Mouse (Mus musculus): Measurements from ENCODE around the gene Tet1. TPM values are rescaled to one million over a fixed set of nuclear protein-coding genes. Genes with fewer than 3 reads are reported as not detected.

Tet1 gene
- polyA plus RNA-seq, 1 experiment from 2014 or later: 1.5 TPM

DNA sequence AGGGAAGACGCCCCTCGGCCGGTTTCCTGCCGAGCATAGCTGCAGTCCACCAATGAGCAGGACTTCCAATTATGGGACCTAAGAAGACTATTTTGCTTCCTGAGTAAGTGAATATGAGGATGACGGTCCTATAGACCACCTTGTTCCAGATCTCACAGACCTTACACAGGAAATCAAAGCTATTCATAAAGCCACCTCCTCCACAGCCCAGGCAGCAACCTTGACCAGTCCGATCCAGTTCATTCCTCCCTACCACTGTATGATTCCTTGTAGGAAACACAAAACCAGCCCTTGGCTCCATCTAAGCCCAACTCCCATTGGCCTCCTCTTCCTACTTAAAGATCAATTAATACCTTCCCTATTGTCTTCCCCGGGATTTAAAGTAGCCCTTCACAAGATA lies 2.5 kb downstream of the Tet1 start:
- no peak overlapping the region for H3K4me2 ChIP-seq
- no peaks in the 10 kb centered on the region for H3K9me3 ChIP-seq (replicated peaks)
- H3K4me1 ChIP-seq (replicated peaks): no peaks in the 10 kb centered on the region; the same call in 1 of the 2 replicates
- WGBS (ENCODE audit: insufficient replicate concordance): 76% methylated on average over 7 of the region's 7 CpGs
- no peaks in the 10 kb centered on the region for H3K36me3 ChIP-seq
- H3K4me3 ChIP-seq (replicated peaks): no peak overlapping the region
- H3K27ac ChIP-seq: no peak overlapping the region
- no peaks in the 10 kb centered on the region for H3K27me3 ChIP-seq
- ATAC-seq (ENCODE audit: low read depth) (no peak), DNase-seq (no peak)
- no peak overlapping the region for H3K9ac ChIP-seq

DNA sequence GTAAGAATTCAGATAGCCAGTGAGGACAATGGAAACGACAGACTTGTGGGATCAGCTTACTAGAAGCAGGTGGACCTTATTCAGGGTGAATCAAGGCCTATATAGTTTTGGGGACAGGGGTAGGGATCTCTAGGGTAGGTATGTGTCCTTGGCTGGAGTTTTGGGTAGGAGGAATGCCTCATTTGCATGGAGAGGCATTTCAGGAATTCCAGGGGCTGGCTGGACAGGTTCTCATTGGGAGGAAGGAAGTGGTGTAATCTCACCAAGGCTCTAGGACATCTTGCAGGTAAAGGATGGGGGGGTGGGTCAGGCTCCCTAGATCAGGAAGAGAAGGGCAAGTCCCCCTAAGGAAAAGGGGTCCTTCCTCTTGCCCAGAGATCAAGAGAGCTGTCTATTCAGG lies 6.0 kb downstream of the Tet1 start:
- Histone ChIP-seq H3K36me3 (no peaks in the 10 kb centered on the region), H3K9ac (no peak overlapping the region), H3K4me2 (no peak overlapping the region), H3K4me3 (replicated peaks) (no peak overlapping the region), H3K4me1 (replicated peaks) (no peaks in the 10 kb centered on the region), H3K9me3 (replicated peaks) (no peaks in the 10 kb centered on the region), H3K27me3 (no peaks in the 10 kb centered on the region), H3K27ac (no peak overlapping the region)
- DNase-seq (no peak), ATAC-seq (ENCODE audit: low read depth) (no peak)
- WGBS (ENCODE audit: insufficient replicate concordance): 26% methylated on average over 1 of the region's 1 CpGs

DNA sequence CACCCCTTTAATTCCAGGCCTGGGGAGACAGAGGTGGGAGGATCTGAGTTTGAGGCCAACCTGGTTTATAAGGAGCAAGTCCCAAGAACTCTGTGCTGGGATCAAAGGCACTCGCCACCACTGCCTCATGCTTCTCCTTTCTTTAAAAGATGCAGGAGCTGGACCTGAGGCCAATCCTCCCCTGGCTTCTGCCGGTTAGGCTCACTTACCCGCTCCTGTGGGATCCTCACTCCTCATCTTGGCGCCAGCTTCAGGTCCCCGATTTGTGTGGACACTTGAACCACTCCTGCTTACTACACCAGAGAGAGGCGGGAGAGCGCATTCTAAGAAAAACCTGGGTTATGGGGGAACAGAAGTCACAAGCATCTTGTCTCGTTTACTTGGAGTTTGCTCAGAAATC lies 7.0 kb downstream of the Tet1 start:
- Histone ChIP-seq H3K4me2 (no peak overlapping the region), H3K27ac (no peak overlapping the region)
- WGBS (ENCODE audit: insufficient replicate concordance): 46% methylated on average over 8 of the region's 8 CpGs

DNA sequence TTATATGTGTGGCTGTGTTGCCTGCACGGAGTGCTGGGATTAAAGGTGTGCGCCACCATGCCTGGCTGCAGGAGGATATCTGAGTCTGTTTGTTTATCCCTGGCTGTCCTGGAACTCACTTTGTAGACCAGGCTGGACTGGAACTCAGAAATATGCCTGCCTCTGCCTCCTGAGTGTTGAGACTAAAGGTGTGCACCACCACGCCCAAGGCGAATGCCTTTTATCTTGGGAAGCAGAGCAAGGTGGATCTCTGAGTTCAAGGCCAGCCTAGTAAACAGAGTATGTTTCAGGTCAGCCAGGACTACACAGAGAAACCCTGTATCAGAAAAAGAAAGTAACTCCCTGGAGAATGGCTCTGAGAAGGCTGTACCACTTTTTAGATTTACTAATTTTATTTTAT lies 8.7 kb downstream of the Tet1 start:
- H3K4me2 ChIP-seq: no peak overlapping the region
- DNase-seq (no peak), ATAC-seq (ENCODE audit: low read depth) (no peak)
- 76% methylated on average over 4 of the region's 4 CpGs for WGBS (ENCODE audit: insufficient replicate concordance)
- no peak overlapping the region for H3K27ac ChIP-seq
- H3K4me1 ChIP-seq (replicated peaks): no peaks in the 10 kb centered on the region
- H3K36me3 ChIP-seq: no peaks in the 10 kb centered on the region
- no peak overlapping the region for H3K9ac ChIP-seq
- no peak overlapping the region for H3K4me3 ChIP-seq (replicated peaks)
- H3K9me3 ChIP-seq (replicated peaks): no peaks in the 10 kb centered on the region
- H3K27me3 ChIP-seq: no peaks in the 10 kb centered on the region

More for the DNA sequence above, 7.0 kb downstream of the Tet1 start:
- no peaks in the 10 kb centered on the region for H3K36me3 ChIP-seq
- ATAC-seq (ENCODE audit: low read depth) (no peak), DNase-seq (no peak)
- H3K4me3 ChIP-seq (replicated peaks): no peak overlapping the region
- no peaks in the 10 kb centered on the region for H3K9me3 ChIP-seq (replicated peaks)
- H3K4me1 ChIP-seq (replicated peaks): no peaks in the 10 kb centered on the region
- H3K9ac ChIP-seq: no peak overlapping the region
- H3K27me3 ChIP-seq: no peaks in the 10 kb centered on the region

DNA sequence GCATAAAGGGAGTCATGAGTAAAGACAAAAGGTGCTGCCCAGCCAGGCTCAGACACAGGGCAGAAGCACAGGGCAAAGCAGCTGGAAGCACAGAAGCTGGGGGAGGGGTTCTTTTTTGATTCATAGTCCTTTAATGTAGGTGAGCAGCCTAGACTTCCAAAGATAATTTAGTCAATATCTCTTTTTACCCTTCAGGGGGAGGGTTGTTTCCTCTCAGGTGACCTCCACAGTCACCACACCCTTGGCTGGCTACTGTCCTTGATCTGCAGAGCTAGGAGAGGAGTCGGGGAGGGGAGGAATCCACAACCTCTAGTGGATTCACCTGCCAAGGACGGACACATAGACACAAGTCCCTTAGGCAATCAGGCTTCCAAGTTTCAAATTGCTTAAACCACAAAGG lies 10.7 kb downstream of the Tet1 start:
- H3K27me3 ChIP-seq: no peaks in the 10 kb centered on the region
- DNase-seq: no peak
- H3K36me3 ChIP-seq: no peaks in the 10 kb centered on the region
- no peak overlapping the region for H3K4me2 ChIP-seq
- no peaks in the 10 kb centered on the region for H3K4me1 ChIP-seq (replicated peaks)
- H3K27ac ChIP-seq: no peak overlapping the region
- H3K9me3 ChIP-seq (replicated peaks): no peaks in the 10 kb centered on the region
- no peak overlapping the region for H3K4me3 ChIP-seq (replicated peaks)
- 59% methylated on average over 2 of the region's 2 CpGs for WGBS (ENCODE audit: insufficient replicate concordance)
- ATAC-seq (ENCODE audit: low read depth): no peak
- no peak overlapping the region for H3K9ac ChIP-seq

DNA sequence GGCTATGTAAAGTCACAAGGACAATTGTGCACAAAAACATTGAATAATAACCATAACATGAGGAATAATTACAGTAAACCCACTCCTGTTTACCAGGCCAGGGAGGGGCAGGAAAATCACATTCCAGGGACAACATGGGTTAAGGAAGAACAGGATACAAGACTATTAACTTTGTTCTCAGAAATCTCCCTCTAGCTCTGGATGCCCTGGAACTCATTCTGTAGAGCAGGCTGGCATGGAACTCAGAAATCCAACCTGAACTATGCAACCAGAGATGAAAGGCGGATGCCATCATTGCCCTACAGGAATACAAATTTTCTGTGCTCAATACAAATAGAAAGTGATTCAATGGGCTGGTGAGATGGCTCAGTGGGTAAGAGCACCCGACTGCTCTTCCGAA lies 11.4 kb downstream of the Tet1 start:
- 82% methylated on average over 3 of the region's 3 CpGs for WGBS (ENCODE audit: insufficient replicate concordance)
- H3K36me3 ChIP-seq: no peaks in the 10 kb centered on the region
- H3K27me3 ChIP-seq: no peaks in the 10 kb centered on the region
- DNase-seq (no peak), ATAC-seq (ENCODE audit: low read depth) (no peak)
- H3K4me2 ChIP-seq: no peak overlapping the region
- no peaks in the 10 kb centered on the region for H3K4me1 ChIP-seq (replicated peaks)
- no peak overlapping the region for H3K4me3 ChIP-seq (replicated peaks)
- no peak overlapping the region for H3K27ac ChIP-seq
- H3K9ac ChIP-seq: no peak overlapping the region
- no peaks in the 10 kb centered on the region for H3K9me3 ChIP-seq (replicated peaks)

DNA sequence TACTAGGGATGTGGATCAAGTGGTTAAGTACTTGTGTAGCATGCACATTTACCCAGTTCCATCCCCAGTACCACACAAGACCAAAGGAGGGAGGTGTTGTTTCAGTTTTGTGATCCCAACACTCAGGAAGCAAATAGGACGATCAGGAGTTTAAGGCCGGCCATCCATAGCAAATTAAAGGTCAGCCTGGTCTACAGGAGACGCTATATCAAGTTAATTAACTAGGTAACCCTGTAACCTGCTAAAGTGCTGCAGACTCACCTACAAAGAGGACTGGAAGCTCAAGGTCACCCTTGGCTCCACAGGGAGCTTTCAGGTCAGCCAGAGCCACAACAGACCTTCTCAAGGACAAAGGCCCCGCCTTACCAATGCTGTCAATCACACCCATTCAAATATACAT lies 12.0 kb downstream of the Tet1 start:
- H3K27ac ChIP-seq: no peak overlapping the region
- WGBS (ENCODE audit: insufficient replicate concordance): 70% methylated on average over 4 of the region's 4 CpGs

DNA sequence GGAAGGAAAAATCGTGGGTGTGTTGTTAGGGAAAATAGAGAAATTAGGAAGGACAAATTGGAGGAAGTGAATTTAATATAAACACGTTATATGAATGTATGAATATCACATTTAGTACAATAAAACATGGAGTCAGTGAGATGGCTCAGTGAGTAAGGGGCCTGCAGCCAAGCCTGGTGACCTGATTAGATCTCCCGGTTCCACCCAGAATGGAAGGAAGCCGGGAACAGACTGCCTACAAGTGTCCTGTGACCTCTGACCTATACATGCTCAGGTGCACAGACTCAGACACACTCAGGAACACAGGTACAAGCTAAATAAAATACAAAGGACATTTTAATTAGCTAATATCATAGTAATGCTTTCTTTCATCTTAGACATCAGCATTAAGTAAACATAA lies 12.8 kb downstream of the Tet1 start:
- no peak for DNase-seq
- 33% methylated on average over 4 of the region's 4 CpGs for WGBS (ENCODE audit: insufficient replicate concordance)

More for the DNA sequence above, 12.0 kb downstream of the Tet1 start:
- H3K4me1 ChIP-seq (replicated peaks): no peaks in the 10 kb centered on the region
- H3K9ac ChIP-seq: no peak overlapping the region
- no peak overlapping the region for H3K4me2 ChIP-seq
- no peaks in the 10 kb centered on the region for H3K36me3 ChIP-seq
- H3K27me3 ChIP-seq: no peaks in the 10 kb centered on the region
- no peak overlapping the region for H3K4me3 ChIP-seq (replicated peaks)
- no peak for DNase-seq
- no peaks in the 10 kb centered on the region for H3K9me3 ChIP-seq (replicated peaks)
- ATAC-seq (ENCODE audit: low read depth): no peak

DNA sequence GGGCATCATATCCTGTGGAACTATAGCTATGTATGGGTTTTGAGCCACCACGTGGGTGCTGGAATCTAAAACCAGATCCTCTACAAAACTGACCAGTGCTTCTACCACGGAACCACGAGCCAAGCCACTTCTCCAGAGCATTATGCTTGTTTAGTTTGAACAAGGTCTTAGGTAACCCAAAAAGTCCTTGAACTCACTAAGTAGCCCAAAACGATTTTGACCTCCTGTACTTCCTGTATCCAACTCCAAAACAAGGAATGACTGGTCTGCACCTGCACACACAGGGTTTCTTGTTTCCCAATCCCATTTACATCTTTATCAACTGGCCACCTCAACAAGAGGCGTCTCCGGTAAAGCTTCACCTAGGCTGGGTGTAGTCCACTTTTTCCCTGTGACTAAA lies 13.4 kb downstream of the Tet1 start:
- DNase-seq (no peak), ATAC-seq (ENCODE audit: low read depth) (no peak)
- Histone ChIP-seq H3K4me3 (replicated peaks) (no peak overlapping the region), H3K27me3 (no peaks in the 10 kb centered on the region), H3K9ac (no peak overlapping the region), H3K9me3 (replicated peaks) (no peaks in the 10 kb centered on the region), H3K36me3 (no peaks in the 10 kb centered on the region), H3K27ac (no peak overlapping the region), H3K4me1 (replicated peaks) (no peaks in the 10 kb centered on the region), H3K4me2 (no peak overlapping the region)
- WGBS (ENCODE audit: insufficient replicate concordance): 54% methylated on average over 6 of the region's 6 CpGs

More for the DNA sequence above, 12.8 kb downstream of the Tet1 start:
- Histone ChIP-seq H3K4me1 (replicated peaks) (no peaks in the 10 kb centered on the region), H3K9me3 (replicated peaks) (no peaks in the 10 kb centered on the region), H3K27ac (no peak overlapping the region), H3K36me3 (no peaks in the 10 kb centered on the region), H3K4me3 (replicated peaks) (no peak overlapping the region), H3K4me2 (no peak overlapping the region), H3K9ac (no peak overlapping the region), H3K27me3 (no peaks in the 10 kb centered on the region)
- no peak for ATAC-seq (ENCODE audit: low read depth)

DNA sequence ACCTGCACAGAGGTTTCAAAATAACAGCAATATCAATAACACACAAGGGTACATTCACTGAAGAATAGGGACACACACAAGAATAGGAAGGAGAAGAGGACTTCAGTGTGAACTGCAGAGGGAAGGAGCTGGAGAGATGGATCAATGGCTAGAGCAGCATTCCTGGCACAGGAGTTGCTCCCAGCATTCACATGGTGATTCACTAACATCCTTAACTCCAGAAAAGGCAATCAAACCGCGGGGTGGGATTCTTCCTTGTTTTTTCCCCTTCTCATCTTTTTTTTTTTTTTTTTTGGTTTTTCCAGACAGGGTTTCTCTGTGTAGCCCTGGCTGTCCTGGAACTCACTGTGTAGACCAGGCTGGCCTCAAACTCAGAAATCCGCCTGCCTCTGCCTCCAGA lies 14.3 kb downstream of the Tet1 start:
- ATAC-seq (ENCODE audit: low read depth) (no peak), DNase-seq (no peak)
- Histone ChIP-seq H3K9ac (no peak overlapping the region), H3K27ac (no peak overlapping the region), H3K36me3 (no peaks in the 10 kb centered on the region), H3K4me1 (replicated peaks) (no peaks in the 10 kb centered on the region), H3K27me3 (no peaks in the 10 kb centered on the region), H3K9me3 (replicated peaks) (no peaks in the 10 kb centered on the region), H3K4me2 (no peak overlapping the region), H3K4me3 (replicated peaks) (no peak overlapping the region)
- 66% methylated on average over 3 of the region's 3 CpGs for WGBS (ENCODE audit: insufficient replicate concordance)

DNA sequence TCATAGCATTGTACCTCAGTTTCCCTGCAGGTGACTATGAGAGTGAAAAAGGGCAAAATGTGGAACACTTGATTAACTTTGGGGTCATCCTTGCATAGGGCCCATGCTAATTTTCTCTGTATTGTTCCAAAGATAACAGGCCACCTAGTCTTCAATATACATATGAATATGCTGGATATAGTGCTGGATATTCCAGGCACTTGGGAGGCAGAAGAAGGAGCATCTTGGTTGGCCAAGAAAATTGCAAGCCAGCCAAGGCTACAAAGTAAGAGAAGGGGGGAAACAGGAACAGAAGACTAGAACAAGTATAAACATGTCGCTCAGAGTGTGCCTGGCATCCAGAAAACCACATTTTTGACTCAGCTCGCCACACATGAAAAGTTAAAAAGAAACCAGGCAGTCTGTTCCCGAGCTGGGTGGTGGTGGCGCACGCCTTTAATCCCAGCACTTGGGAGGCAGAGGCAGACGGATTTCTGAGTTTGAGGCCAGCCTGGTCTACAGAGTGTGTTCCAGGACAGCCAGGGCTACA lies 15.4 kb downstream of the Tet1 start:
- Histone ChIP-seq H3K4me2 (no peak overlapping the region), H3K27ac (no peak overlapping the region), H3K36me3 (no peaks in the 10 kb centered on the region), H3K9ac (no peak overlapping the region), H3K4me1 (replicated peaks) (no peaks in the 10 kb centered on the region), H3K9me3 (replicated peaks) (no peaks in the 10 kb centered on the region), H3K4me3 (replicated peaks) (no peak overlapping the region), H3K27me3 (no peaks in the 10 kb centered on the region)
- no peak for ATAC-seq (ENCODE audit: low read depth)
- WGBS (ENCODE audit: insufficient replicate concordance): 49% methylated on average over 6 of the region's 6 CpGs
- DNase-seq: no peak

DNA sequence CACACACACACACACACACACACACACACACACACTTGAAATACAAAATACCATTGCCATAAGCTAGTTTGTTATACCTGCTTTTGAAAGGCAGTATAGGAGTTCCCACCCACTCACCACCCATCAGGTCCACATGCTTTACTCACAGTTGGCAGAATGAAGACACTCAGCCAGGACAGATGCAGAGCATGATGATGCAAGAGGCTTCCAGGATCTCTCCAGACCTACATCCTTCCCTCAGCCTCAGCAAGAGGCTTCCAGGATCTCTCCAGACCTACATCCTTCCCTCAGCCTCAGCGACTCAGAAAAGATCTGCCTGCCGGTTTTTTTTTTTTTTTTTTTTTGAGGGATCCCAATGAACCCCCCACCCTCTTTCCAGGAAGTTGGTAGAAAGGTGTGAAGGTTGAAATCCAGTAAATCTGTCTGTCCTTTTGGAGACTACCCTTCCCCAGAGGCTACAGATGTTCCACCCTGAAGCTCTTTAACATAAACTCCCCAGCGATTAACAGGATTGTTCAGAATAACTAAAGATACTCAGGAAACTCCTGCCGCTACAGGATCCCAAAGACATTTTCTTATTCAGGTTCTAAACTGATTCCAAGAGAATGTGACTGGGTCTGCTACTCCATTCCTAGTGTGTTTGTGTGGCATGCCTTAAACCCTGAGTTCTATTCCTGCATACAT lies 16.1 kb downstream of the Tet1 start:
- Histone ChIP-seq H3K27me3 (peaks cover 3% of the 10 kb centered on the region), H3K4me1 (replicated peaks) (no peaks in the 10 kb centered on the region), H3K4me3 (replicated peaks) (no peak overlapping the region), H3K9ac (no peak overlapping the region), H3K9me3 (replicated peaks) (no peaks in the 10 kb centered on the region), H3K4me2 (no peak overlapping the region), H3K36me3 (no peaks in the 10 kb centered on the region), H3K27ac (no peak overlapping the region)
- ATAC-seq (ENCODE audit: low read depth) (no peak), DNase-seq (no peak)
- 26% methylated on average over 4 of the region's 4 CpGs for WGBS (ENCODE audit: insufficient replicate concordance)

Data from liver, embryonic 13.5 days (tissue).